Mouse (Mus musculus) embryonic fibroblast, embryonic 13.5 days (primary cell): ENCODE measurements around the gene Gas7.

Source experiments
- CTCF ChIP-seq: IDR thresholded peaks from 2 replicates; pipeline ENCODE4 v1.5.1; 2011; ENCODE audit warnings: mild to moderate bottlenecking, control low read depth, low read length, moderate library complexity, borderline replicate concordance; ENCODE audit not compliant: insufficient read depth
- POLR2A ChIP-seq: IDR thresholded peaks from 2 replicates; pipeline ENCODE4 v1.6.1; 2011; ENCODE audit warnings: low read depth, mild to moderate bottlenecking, control low read depth, low read length, moderate library complexity

- TF ChIP-seq POLR2A (no peak), CTCF (no peak)
These were observed 173.3 kb downstream of the Gas7 start for GRCm38 (mm10) chr11:67628522-67628921.
